Mouse (Mus musculus) monocyte, adult 5-6 weeks (primary cell): Measurements from ENCODE around the gene Maats1. TPM values are rescaled to one million over a fixed set of nuclear protein-coding genes. Genes with fewer than 3 reads are reported as not detected.

ENCODE experiments used
- ATAC-seq: fragments of 153-309, 156-312 bp; replicated peaks from 2 replicates; pipeline ENCODE4 v1.8.0; 2017; ENCODE audit warnings: mild to moderate bottlenecking; ENCODE audit not compliant: low TSS enrichment, insufficient number of reproducible peaks, severe bottlenecking, poor library complexity, low FRiP score
- total RNA-seq: library from RNA; stranded (forward); fragments of 200-1000, 200-491, 200-594 nt; gene quantifications from 3 replicates; pipeline ENCODE4 v1.2.3, GENCODE M21; 2017

Gene Maats1
- total RNA-seq, 1 experiment from 2014 or later = not detected

- no peak for ATAC-seq
These were observed 34.7 kb downstream of the Maats1 start for GRCm38 (mm10) chr16:38307221-38307605.

- ATAC-seq = no peak
These were observed 35.2 kb downstream of the Maats1 start for GRCm38 (mm10) chr16:38306571-38307220.

DNA sequence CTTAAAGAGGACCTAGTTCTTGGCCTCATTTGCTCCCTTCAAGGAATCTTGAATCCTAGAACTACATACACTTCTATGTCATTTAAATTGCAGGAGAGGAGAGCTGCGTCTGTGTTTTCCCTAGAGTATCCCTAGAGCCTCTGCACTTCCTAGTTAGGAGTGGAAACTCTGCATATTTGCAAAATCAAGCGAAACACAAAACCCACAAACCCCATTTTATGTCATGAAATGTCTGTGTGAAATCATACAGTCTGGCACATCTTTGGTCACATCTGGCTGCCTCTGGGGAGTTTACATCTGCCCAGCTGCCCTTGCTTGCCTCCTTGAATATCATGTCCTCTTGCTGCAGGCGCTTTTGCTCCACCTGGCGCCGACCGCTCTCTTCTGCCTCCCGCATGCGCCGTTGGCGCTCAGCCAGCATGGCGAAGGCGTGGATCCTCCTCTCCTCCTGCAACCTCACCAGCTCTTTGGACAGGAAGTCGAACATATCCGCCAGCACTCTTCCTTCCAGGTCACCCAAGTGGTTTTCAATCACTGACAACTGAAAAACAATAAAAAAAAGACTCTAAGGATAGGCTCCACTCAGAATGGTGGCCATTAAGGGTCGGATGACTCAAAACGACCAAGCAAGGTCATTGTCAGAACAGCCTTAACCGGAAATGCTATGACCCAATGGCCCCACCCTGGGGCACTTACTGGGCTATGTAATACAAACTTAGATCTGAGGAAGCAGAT, 37.3 kb downstream of the Maats1 start:
- no peak for ATAC-seq

DNA sequence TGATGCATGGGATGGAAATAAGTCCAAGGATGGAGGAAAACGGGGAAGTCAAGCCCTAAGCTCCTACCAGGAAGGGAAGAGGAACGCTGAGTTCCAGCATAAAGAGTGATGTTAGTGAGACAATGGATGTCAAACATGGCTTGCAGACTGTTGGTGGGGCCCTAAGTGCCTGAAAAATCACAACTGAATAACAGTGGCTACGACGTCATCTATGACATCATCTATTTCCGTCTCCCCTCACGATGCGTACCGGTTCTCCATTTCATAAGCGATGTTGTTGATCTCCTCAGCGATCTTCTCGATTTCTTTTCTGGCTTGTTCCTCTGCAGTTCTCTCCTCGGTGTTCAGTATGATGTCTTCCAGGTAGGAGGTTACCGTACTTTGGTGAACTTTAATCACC, 39.6 kb downstream of the Maats1 start:
- no peak for ATAC-seq

DNA sequence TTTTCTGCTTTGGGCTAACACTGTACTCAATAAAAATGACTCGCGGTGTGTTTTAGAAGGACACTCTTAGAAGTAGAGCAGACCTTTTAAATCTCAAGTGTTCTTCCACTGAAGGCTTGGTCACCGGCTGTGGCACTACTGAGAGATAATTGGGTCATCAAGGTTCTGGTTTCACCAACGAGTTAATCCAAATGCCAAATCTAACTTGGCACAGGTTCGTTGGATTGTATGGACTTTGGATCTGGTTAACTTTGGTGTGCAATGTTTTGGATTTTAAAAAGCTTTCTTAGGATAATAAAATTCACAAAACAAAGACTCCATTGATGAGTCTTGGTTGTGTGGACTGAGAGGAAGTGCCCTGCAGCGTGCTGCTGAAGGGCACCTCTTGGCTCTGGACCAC, 43.5 kb downstream of the Maats1 start:
- no peak for ATAC-seq

- no peak for ATAC-seq
These were observed 46.5 kb downstream of the Maats1 start for GRCm38 (mm10) chr16:38295349-38295930.

GRCm38 (mm10) chr16:38294685-38295348, 47.1 kb downstream of the Maats1 start, which contains the start of gene Nr1i2:
Gene Nr1i2 (minus strand): TSS chr16:38294824.
- no peak for ATAC-seq

DNA sequence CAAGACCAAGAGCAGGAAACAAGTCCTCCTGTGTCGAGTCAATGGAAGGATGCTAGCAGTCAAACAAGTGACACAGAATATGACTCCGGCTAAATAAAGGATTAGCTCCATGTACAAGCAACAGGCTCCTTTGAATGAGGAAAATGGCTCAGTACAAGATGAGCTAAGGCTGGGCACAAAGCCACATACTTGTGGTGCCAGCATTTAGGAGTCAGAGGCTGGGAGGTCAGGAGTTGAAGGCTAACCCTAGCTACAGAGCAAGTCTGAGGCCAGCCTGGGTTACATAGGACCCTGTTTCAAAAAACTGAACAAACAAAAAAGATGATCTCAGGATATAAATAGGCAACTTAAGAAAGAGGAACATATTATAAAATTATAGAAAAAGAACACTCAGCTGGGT, 51.8 kb downstream of the Maats1 start:
- no peak for ATAC-seq

- ATAC-seq = no peak
These were observed 53.1 kb downstream of the Maats1 start for GRCm38 (mm10) chr16:38288851-38289250.

DNA sequence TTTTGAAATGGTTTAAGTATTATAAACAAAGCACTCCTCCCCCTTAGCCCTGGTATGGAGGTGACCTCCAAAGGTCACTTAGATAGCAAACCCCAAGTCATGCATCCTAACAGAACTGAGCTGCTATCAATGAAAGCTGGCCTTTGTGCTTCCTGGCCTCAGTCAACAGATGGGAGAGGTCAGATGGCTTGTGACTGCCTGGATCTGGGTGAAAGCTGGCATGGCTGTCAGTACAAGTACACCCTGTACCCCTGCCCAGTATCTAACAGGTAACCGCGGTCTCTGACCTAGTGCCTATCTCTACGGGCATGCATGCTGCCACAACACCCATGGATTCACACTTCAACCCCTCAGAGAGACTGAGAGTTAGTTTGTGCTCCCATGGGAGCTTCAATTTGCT, 54.2 kb downstream of the Maats1 start:
- no peak for ATAC-seq

GRCm38 (mm10) chr16:38287357-38287756, 54.6 kb downstream of the Maats1 start:
- ATAC-seq = no peak

- no peak for ATAC-seq
These were observed 55.4 kb downstream of the Maats1 start for GRCm38 (mm10) chr16:38286541-38286940.

DNA sequence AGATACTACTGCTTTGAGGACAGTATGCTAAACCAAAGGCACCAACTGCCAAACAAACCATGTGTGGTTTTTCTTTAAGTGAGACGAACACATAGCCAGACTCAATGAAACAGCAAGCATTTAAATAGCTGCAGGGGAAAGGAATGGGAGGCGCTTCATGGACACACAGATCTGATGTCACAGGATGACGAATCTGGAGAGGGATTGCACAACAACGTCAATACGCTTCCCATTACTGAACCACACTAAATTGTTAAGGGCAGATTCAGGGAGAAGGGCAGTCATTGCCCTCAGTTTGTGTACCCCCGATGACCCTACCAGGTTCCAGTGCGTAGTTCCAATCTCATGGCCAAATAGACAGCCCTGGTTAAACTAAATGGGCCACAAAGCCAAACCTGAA, 56.1 kb downstream of the Maats1 start:
- no peak for ATAC-seq

DNA sequence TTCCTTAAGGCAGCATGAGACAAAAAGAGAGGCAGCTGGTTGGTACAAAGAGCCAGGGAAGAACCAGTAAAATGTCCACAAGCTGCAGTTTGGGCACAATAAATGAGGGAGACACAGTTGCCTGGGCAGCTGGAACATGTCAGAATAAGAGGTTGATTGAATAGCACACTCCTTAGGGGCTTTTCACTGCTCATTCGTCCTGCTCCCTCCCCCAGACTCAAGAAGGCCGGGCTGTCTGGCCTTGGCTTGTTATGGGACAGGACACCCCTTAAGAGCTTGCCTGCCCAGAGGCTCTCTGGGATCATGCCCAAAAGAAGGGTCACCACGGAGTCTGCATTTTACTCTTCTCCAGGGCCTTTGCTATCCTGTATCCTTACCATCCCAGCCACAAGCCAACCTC, 58.6 kb downstream of the Maats1 start:
- no peak for ATAC-seq

DNA sequence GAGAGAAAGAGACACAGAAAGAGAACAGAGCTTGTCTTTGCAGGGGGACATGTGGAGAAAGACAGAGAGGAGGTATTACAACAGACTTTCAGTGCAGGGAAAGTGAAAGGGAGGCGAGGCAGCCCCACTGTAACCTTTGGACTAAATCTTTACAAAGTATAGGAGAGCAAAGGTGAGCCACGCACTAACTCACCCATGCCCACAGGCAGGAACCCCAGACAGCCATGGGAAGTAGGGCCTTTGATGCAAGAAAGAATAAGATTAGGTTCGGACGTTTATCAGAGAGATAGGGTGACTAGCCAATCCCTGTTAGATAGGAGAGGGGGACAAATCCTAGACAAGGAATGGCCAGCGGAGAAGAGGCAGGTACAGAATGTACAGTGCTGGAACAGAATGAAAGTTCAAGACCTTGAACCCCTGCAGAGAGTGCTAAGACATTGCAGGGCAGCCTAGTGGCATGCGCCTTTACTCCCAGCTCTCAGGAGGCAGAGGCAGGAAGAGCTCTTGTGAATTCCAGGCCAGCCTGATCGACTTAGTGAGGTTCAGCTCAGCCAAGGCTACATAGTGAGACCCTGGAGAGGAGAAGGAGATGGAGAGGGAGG, 59.3 kb downstream of the Maats1 start:
- ATAC-seq = no peak

DNA sequence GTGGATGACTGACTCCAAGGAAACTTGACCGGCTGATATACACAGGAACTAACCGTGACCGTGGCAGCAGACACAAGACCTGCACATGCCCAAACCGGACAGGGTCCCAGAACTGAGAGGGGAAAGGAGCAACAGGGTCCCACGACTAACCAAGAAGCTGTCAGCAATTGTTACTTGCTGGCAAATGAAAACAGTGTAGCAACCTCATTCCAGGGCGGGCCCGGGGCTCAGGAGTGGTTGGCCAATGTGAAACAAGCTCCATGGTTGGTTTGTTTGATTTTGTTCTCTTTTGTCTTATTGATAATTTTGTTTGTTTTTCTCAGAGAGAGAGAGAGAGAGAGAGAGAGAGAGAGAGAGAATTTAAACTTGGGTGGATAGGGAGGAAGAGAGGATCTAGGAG, 61.0 kb downstream of the Maats1 start:
- ATAC-seq = no peak

- no peak for ATAC-seq
These were observed 62.1 kb downstream of the Maats1 start for GRCm38 (mm10) chr16:38279794-38280193.

DNA sequence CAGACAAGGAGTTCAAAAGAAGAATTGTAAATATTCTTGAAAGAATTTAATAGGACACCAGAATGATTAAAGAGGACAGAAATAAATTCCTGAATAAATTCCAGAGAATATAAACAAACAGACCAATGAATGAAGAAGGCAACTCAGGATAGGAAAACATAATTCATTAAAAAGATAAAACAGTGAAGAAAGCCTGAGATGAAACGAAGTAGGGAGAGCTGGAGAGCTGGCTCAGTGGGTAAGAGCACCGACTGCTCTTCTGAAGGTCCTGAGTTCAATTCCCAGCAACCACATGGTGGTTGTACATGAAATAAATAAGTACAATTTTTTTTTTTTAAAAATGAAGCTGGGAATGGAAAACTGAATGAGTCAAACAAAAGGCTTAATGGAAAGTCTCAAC, 67.2 kb downstream of the Maats1 start:
- no peak for ATAC-seq

DNA sequence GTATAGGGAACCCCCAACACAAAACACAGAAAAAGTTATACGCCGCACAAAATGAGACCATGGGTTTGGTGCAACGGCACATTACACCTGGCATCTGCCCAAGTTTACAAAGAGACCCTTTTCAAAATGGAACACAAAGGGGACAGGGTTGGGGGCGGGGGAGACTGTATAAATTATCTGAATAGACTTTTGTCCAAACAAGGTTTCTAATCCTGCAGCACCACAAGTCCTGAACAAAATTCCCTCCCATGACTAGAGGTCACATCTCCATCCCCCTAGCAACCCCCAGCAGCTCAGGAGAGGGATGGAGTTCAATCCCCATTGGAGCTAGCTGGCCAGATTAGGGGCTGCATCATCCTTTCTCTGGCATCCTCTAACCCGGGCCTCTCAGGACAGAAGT, 69.5 kb downstream of the Maats1 start:
- ATAC-seq = no peak
